Mouse (Mus musculus): ENCODE measurements at regions not wholly inside any gene's neighbourhood (a gene's known extent, or its start where the extent isn't known, plus 50 kb on each side); places are given as distances from the start of the nearest gene placed in this dataset.

DNA sequence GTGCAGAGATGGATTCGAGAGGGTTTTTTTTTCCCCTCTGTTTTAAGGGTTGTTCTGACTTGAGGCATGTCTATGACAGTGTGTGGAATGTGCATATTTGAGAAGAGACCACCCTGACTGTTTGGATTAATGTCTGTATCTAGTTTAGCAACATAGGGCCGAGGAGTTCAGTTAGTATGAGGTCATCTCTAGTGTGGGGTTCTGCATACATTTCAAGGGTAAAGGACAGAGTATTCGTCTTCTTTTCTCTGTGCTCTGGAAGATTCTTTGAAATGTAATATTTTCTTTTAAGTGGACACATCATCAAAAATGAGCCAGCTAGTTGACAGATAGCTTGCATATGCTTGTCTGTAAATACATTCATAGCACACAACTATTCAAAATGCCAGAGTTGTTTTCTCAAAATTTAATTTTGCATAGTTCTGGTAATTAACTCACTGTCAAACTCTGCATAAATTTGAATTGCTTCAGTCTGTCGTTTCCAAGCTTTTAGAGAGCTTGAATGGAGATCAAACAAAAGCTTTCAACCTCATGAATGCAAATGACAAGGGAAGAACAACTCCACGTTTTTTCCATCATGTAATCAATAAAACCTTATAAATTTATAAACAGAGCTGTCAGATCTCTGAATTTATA, 415.5 kb downstream of the Adamts20 start:
- TF ChIP-seq CTCF (IDR thresholded peaks at IDR 0.05; ENCODE audit: borderline replicate concordance, extremely low read depth, insufficient read depth, insufficient read length) (no peak), POLR2A (IDR thresholded peaks at IDR 0.05; ENCODE audit: borderline replicate concordance, extremely low read depth, insufficient read depth, insufficient read length, poor library complexity, severe bottlenecking) (no peak)
